Comparison of ENCODE assay signal across 8 mouse cellular contexts in the genomic region with DNA sequence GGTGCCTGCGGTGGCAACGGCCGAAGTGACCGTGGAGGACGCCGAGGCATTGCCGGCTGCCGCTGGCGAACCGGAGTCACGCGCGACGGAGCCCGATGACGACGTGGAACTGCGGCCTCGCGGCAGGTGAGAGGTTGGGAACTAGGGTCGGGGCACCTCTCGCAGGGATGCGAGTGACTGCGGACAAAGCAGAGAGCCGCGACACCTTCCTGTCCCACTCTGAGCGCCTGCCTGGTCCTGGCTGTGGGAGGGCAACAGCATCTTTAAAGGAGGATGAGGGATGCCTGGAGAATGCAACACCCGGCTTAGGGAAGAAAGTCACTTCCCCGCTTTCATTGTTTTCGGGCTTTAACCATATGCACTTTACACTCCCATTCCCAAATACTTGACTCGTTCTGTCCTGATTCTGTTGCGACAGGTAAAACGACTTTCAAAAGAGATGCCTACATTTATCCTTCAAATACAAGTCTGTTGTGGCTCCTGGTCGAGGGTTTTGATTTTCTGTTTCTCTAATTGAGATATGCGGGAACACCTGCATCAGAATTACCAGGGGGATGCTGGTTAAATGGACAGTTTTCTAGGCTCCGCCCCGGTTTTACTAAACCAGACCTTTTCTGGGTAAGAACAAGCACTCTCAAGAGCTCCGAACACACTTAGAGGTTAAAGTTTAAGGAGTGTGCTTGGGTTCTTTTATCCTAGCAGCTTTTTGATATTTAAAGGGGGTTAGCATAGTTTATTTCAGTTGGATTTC. TPM values are rescaled to one million over a fixed set of nuclear protein-coding genes. Genes with fewer than 3 reads are reported as not detected.
A peak's percentile ranks its signal among the peaks of the same experiment; 100 is the strongest.
DNase-seq lines count a peak whose midpoint lies in the region; ATAC-seq and TF ChIP-seq lines count a peak whose summit lies in the region.

No protein-coding gene starts in this region.

- no peak for TF ChIP-seq CTCF in MEL (IDR thresholded peaks at IDR 0.05 in 2 of 3, conservative IDR thresholded peaks at IDR 0.05 in 1 of 3; ENCODE audit: control insufficient read depth in 1 of 3, insufficient read depth in 1 of 3, low read depth in 2 of 3, low read length in 3 of 3, poor library complexity in 1 of 3, severe bottlenecking in 1 of 3)
- no peak for TF ChIP-seq CTCF in stomach, postnatal 0 days (IDR thresholded peaks at IDR 0.05; ENCODE audit: low read depth)

- peak overlapping the region; percentile 93 to 97 for H3K4me3 ChIP-seq in MEL (ENCODE audit: control insufficient read depth in 1 of 2, insufficient read depth in 1 of 2, low read depth in 2 of 2, low read length in 2 of 2)
- H3K4me3 ChIP-seq in hindbrain, embryonic 11.5 days (ENCODE audit: low read depth, low read length), result peak overlapping the region; percentile 93
- peak overlapping the region; percentile 95 for H3K4me3 ChIP-seq in lung, embryonic 16.5 days (ENCODE audit: low read length)
- peak overlapping the region; percentile 92 for H3K4me3 ChIP-seq in stomach, postnatal 0 days (ENCODE audit: low read depth, low read length)

- no peak for TF ChIP-seq EP300 in MEL (IDR thresholded peaks at IDR 0.05; ENCODE audit: low read depth in 1 of 2, low read length in 2 of 2)
- no peak for TF ChIP-seq EP300 in stomach, postnatal 0 days (optimal IDR thresholded peaks at IDR 0.05)

- peak; percentile 1; the same call in 1 of the 2 replicates for ATAC-seq in hindbrain, embryonic 11.5 days (ENCODE audit: low FRiP score)
- ATAC-seq in lung, embryonic 16.5 days (ENCODE audit: low read depth), result no peak
- no peak for ATAC-seq in stomach, postnatal 0 days (ENCODE audit: low FRiP score, low TSS enrichment)
- ATAC-seq in megakaryocyte progenitor cell, adult 5-6 weeks (replicated peaks; ENCODE audit: poor library complexity), result no peak

- H3K9ac ChIP-seq in MEL (ENCODE audit: control insufficient read depth, low read depth, low read length, poor library complexity, severe bottlenecking), result peak overlapping the region; percentile 77
- peak overlapping the region; percentile 83 for H3K9ac ChIP-seq in hindbrain, embryonic 11.5 days (ENCODE audit: low read depth, low read length)
- peak overlapping the region; percentile 87 for H3K9ac ChIP-seq in lung, embryonic 16.5 days (ENCODE audit: low read length)
- peak overlapping the region; percentile 94 for H3K9ac ChIP-seq in stomach, postnatal 0 days (ENCODE audit: low read length)

- no peaks in the 10 kb centered on the region for H3K9me3 ChIP-seq in MEL (replicated peaks; ENCODE audit: insufficient read depth, low read length)
- no peaks in the 10 kb centered on the region for H3K9me3 ChIP-seq in hindbrain, embryonic 11.5 days (ENCODE audit: control insufficient read depth, low read length)
- H3K9me3 ChIP-seq in lung, embryonic 16.5 days (ENCODE audit: control insufficient read depth, low read length), result no peaks in the 10 kb centered on the region
- H3K9me3 ChIP-seq in stomach, postnatal 0 days (ENCODE audit: control insufficient read depth, low read length), result no peaks in the 10 kb centered on the region

- no peak for TF ChIP-seq RAD21 in MEL (IDR thresholded peaks at IDR 0.05; ENCODE audit: low read depth, low read length)

- peaks cover 8% of the 10 kb centered on the region for H3K79me2 ChIP-seq in MEL (ENCODE audit: control insufficient read depth, insufficient read depth, low read length, poor library complexity)

- intact Hi-C loops in left cerebral cortex, postnatal 14 days (cut with DNase I), result no loop called here
- intact Hi-C loops in left cerebral cortex, postnatal 36 days (cut with DNase I), result loop anchor here (1.0 to 5.0 kb wide), 2 partner anchors 21 to 37 kb away; no protein-coding TSS in a partner anchor

- WGBS in hindbrain, embryonic 11.5 days, result 2% methylated on average over 38 of the region's 38 CpGs
- WGBS in lung, embryonic 16.5 days, result 2% methylated on average over 35 of the region's 38 CpGs
- under 1% methylated on average over 38 of the region's 38 CpGs for WGBS in stomach, postnatal 0 days

- DNase-seq in left cerebral cortex, postnatal 14 days (ENCODE audit: low spot score in 2 of 2), result peak; percentile 20 to 30
- DNase-seq in left cerebral cortex, postnatal 36 days (ENCODE audit: low spot score in 2 of 2), result no peak
- peak; percentile 43 for DNase-seq in MEL (ENCODE audit: low read depth, low spot score)
- peak; percentile 57 to 60 for DNase-seq in cerebellum, postnatal 36 days
- DNase-seq in hindbrain, embryonic 11.5 days (ENCODE audit: low spot score), result peak; percentile 57
- DNase-seq in stomach, postnatal 0 days (ENCODE audit: low spot score), result no peak

- H3K27ac ChIP-seq in MEL (ENCODE audit: control insufficient read depth, low read depth, low read length), result no peak overlapping the region
- peak overlapping the region; percentile 79 for H3K27ac ChIP-seq in hindbrain, embryonic 11.5 days (ENCODE audit: low read depth, low read length)
- H3K27ac ChIP-seq in lung, embryonic 16.5 days (ENCODE audit: low read length), result peak overlapping the region; percentile 82
- H3K27ac ChIP-seq in stomach, postnatal 0 days (replicated peaks), result peak overlapping the region; percentile 95

- peaks cover 0 to 16% of the 10 kb centered on the region in 2 experiments; a peak in 2 of 4 replicates for H3K36me3 ChIP-seq in MEL (ENCODE audit: control insufficient read depth in 1 of 2, insufficient read depth in 2 of 2, low read length in 2 of 2)
- no peaks in the 10 kb centered on the region for H3K36me3 ChIP-seq in hindbrain, embryonic 11.5 days (ENCODE audit: control insufficient read depth, insufficient read depth, low read length)
- no peaks in the 10 kb centered on the region for H3K36me3 ChIP-seq in lung, embryonic 16.5 days (ENCODE audit: control insufficient read depth, insufficient read depth, low read length)
- no peaks in the 10 kb centered on the region for H3K36me3 ChIP-seq in stomach, postnatal 0 days (ENCODE audit: control insufficient read depth, insufficient read depth, low read length)

- peaks cover 4 to 18% of the 10 kb centered on the region in 2 experiments for H3K4me1 ChIP-seq in MEL (ENCODE audit: control insufficient read depth in 1 of 2, insufficient read depth in 2 of 2, low read length in 2 of 2)
- no peaks in the 10 kb centered on the region for H3K4me1 ChIP-seq in hindbrain, embryonic 11.5 days (replicated peaks; ENCODE audit: control insufficient read depth, insufficient read depth, low read length)
- peaks cover 30% of the 10 kb centered on the region for H3K4me1 ChIP-seq in lung, embryonic 16.5 days (replicated peaks; ENCODE audit: control insufficient read depth, insufficient read depth, low read length)
- no peaks in the 10 kb centered on the region for H3K4me1 ChIP-seq in stomach, postnatal 0 days (replicated peaks; ENCODE audit: control insufficient read depth, insufficient read depth)

- H3K4me2 ChIP-seq in hindbrain, embryonic 11.5 days (replicated peaks; ENCODE audit: low read depth, low read length), result peak overlapping the region; percentile 72
- peak overlapping the region; percentile 83 for H3K4me2 ChIP-seq in lung, embryonic 16.5 days (ENCODE audit: low read depth, low read length)
- H3K4me2 ChIP-seq in stomach, postnatal 0 days (replicated peaks; ENCODE audit: low read depth), result peak overlapping the region; percentile 80

- no peak for TF ChIP-seq POLR2A in MEL (IDR thresholded peaks at IDR 0.05; ENCODE audit: control insufficient read depth in 1 of 2, insufficient read depth in 1 of 2, low read depth in 1 of 2, low read length in 2 of 2, poor library complexity in 1 of 2)

- H3K27me3 ChIP-seq in MEL (ENCODE audit: control insufficient read depth in 1 of 2, insufficient read depth in 2 of 2, low read length in 2 of 2), result no peaks in the 10 kb centered on the region
- H3K27me3 ChIP-seq in hindbrain, embryonic 11.5 days (ENCODE audit: control insufficient read depth, insufficient read depth, low read length), result no peaks in the 10 kb centered on the region
- no peaks in the 10 kb centered on the region for H3K27me3 ChIP-seq in lung, embryonic 16.5 days (ENCODE audit: control insufficient read depth, insufficient read depth, low read depth, low read length)
- H3K27me3 ChIP-seq in stomach, postnatal 0 days (ENCODE audit: control insufficient read depth, insufficient read depth, low read length), result no peaks in the 10 kb centered on the region

TF ChIP-seq in MEL, 35 proteins besides CTCF, POLR2A, EP300 and RAD21 (continues in another document):
- TF ChIP-seq MXI1 (IDR thresholded peaks at IDR 0.05; ENCODE audit: low read depth, low read length), result no peak
- no peak for TF ChIP-seq SMC3 (IDR thresholded peaks at IDR 0.05; ENCODE audit: low read depth, low read length)
- TF ChIP-seq NELFE (IDR thresholded peaks at IDR 0.05; ENCODE audit: low read depth, low read length), result no peak
- TF ChIP-seq MAFK (IDR thresholded peaks at IDR 0.05; ENCODE audit: borderline replicate concordance, low read depth, low read length), result no peak
- TF ChIP-seq MYC (IDR thresholded peaks at IDR 0.05; ENCODE audit: low read depth, low read length), result no peak
- no peak for TF ChIP-seq UBTF (IDR thresholded peaks at IDR 0.05; ENCODE audit: borderline replicate concordance, insufficient read depth, low read depth, low read length)
- TF ChIP-seq E2F4 (IDR thresholded peaks at IDR 0.05; ENCODE audit: borderline replicate concordance, low read depth, low read length), result no peak

RNA-seq across cellular contexts. Expression of gene Eif2ak3, which starts 0.8 kb away (rescaled TPM):
- 10 to 100 TPM; 21.2 to 22.7 TPM for total RNA-seq in left cerebral cortex, postnatal 14 days (2021)
- total RNA-seq in left cerebral cortex, postnatal 36 days (2021), result 10 to 100 TPM; 23.4 to 25.2 TPM
- 9.0 and 9.1 TPM in 2 replicates for total RNA-seq in MEL (2012; rRNA removed)
- polyA plus RNA-seq in MEL (2012; ENCODE audit: insufficient read depth in 1 of 2, insufficient read length in 2 of 2, low read depth in 1 of 2, low replicate concordance in 2 of 2, missing spikeins in 1 of 2), result 1 to 10 TPM in 1 of 2 experiments, not detected in 1; 9.9 TPM
- 10.5 and 12.4 TPM in 2 replicates for polyA plus RNA-seq in hindbrain, embryonic 11.5 days (2014; fragmentation: Nextera tagmentation; extraction: Ambion mirVana)
- 9.1 and 9.5 TPM in 2 replicates for polyA plus RNA-seq in lung, embryonic 16.5 days (2015; fragmentation: Nextera tagmentation; extraction: Ambion mirVana)
- 6.7 and 7.6 TPM in 2 replicates for polyA plus RNA-seq in stomach, postnatal 0 days (2015; fragmentation: Nextera tagmentation; extraction: Ambion mirVana)
- total RNA-seq in megakaryocyte progenitor cell, adult 5-6 weeks (2015), result 13.2 and 16.9 TPM in 2 replicates
- total RNA-seq in megakaryocyte progenitor cell, adult 5-6 weeks (2017), result 19.8 and 22.8 TPM in 2 replicates

RNA-seq across cellular contexts. Expression of gene Rpia, which starts 53.0 kb away (rescaled TPM):
- 10 to 100 TPM; 10.9 to 13.5 TPM for total RNA-seq in left cerebral cortex, postnatal 14 days (2021)
- 10 to 100 TPM; 11.1 to 14.3 TPM for total RNA-seq in left cerebral cortex, postnatal 36 days (2021)
- total RNA-seq in MEL (2012; rRNA removed), result 188 and 238 TPM in 2 replicates
- polyA plus RNA-seq in MEL (2012; ENCODE audit: insufficient read depth in 1 of 2, insufficient read length in 2 of 2, low read depth in 1 of 2, low replicate concordance in 2 of 2, missing spikeins in 1 of 2), result 100 to 1,000 TPM in 1 of 2 experiments, 10 to 100 TPM in 1; 93.4 to 180 TPM
- 2.5 and 3.7 TPM in 2 replicates for polyA plus RNA-seq in hindbrain, embryonic 11.5 days (2014; fragmentation: Nextera tagmentation; extraction: Ambion mirVana)
- polyA plus RNA-seq in lung, embryonic 16.5 days (2015; fragmentation: Nextera tagmentation; extraction: Ambion mirVana), result 2.2 and 2.7 TPM in 2 replicates
- polyA plus RNA-seq in stomach, postnatal 0 days (2015; fragmentation: Nextera tagmentation; extraction: Ambion mirVana), result 2.4 and 2.6 TPM in 2 replicates
- 105 and 110 TPM in 2 replicates for total RNA-seq in megakaryocyte progenitor cell, adult 5-6 weeks (2015)
- total RNA-seq in megakaryocyte progenitor cell, adult 5-6 weeks (2017), result 209 and 250 TPM in 2 replicates

Comparison
In these comparisons a context has a peak if more than half of its experiments do, and no peak if none do; other contexts are left out.
1. DNase-seq: peak in left cerebral cortex, postnatal 14 days (2 of 2), MEL (single experiment), cerebellum, postnatal 36 days (2 of 2) and hindbrain, embryonic 11.5 days (single experiment); none in left cerebral cortex, postnatal 36 days (0 of 2) and stomach, postnatal 0 days (single experiment).
2. RNA of gene Rpia, which starts 53.0 kb away (total RNA-seq): 188 to 238 TPM in MEL and 105 to 250 TPM in megakaryocyte progenitor cell, adult 5-6 weeks; 11.1 to 14.3 TPM in left cerebral cortex, postnatal 36 days and 10.9 to 13.5 TPM in left cerebral cortex, postnatal 14 days; every median in the first group is over 4 times any median in the second.
3. Peak in every context shown above with its lines, with median percentiles within 50 percentile points of each other: H3K4me3 ChIP-seq, H3K9ac ChIP-seq and H3K4me2 ChIP-seq.